Mouse (Mus musculus) lung, embryonic 15.5 days (tissue): Measurements from ENCODE around the gene Bcl6b. TPM values are rescaled to one million over a fixed set of nuclear protein-coding genes. Genes with fewer than 3 reads are reported as not detected.

Experiments used
- ATAC-seq: fragments of 200-750 bp; cut with Nextera tagmentation; 2 replicates; pipeline ENCODE4 v1.8.0; 2017; ENCODE audit warnings: moderate number of reproducible peaks, borderline replicate concordance; ENCODE audit not compliant: low FRiP score, low TSS enrichment; ENCODE audit errors: extremely low read depth
- H3K27ac ChIP-seq: fragments of 300-500 bp; sonication (generic); 2 replicates; pipeline ENCODE4 v1.5.1; 2015; ENCODE audit warnings: moderate library complexity, mild to moderate bottlenecking, inconsistent platforms
- H3K27me3 ChIP-seq: fragments of 300-500 bp; sonication (generic); 2 replicates; pipeline ENCODE4 v1.6.1; 2015; ENCODE audit warnings: inconsistent platforms
- H3K36me3 ChIP-seq: fragments of 300-500 bp; sonication (generic); 2 replicates; pipeline ENCODE4 v1.6.1; 2015; ENCODE audit warnings: inconsistent platforms
- H3K4me1 ChIP-seq: fragments of 300-500 bp; sonication (generic); 2 replicates; pipeline ENCODE4 v1.6.1; 2015; ENCODE audit warnings: inconsistent platforms
- H3K4me2 ChIP-seq: fragments of 300-500 bp; sonication (generic); 2 replicates; pipeline ENCODE4 v1.6.1; 2015; ENCODE audit warnings: inconsistent platforms, mild to moderate bottlenecking, moderate library complexity
- H3K4me3 ChIP-seq: fragments of 300-500 bp; sonication (generic); 2 replicates; pipeline ENCODE4 v1.5.1; 2015; ENCODE audit warnings: mild to moderate bottlenecking, inconsistent platforms
- H3K9ac ChIP-seq: fragments of 300-500 bp; sonication (generic); 2 replicates; pipeline ENCODE4 v1.6.1; 2015; ENCODE audit warnings: inconsistent platforms
- H3K9me3 ChIP-seq: fragments of 300-500 bp; sonication (generic); 2 replicates; pipeline ENCODE4 v1.6.1; 2016; ENCODE audit warnings: inconsistent platforms
- WGBS: fragments of 180-500 bp; shearing (Covaris S2); methylation state at CpG from one replicate; pipeline ENCODE4 v1.1.7; 2015; 5-methylcytosine and 5-hydroxymethylcytosine counted together
- polyA plus RNA-seq: library from polyadenylated mRNA; unstranded; fragments of >200 nt; fragmentation: Nextera tagmentation; extraction: Ambion mirVana; gene quantifications from 2 replicates; pipeline ENCODE4 v1.2.1, GENCODE M21; 2015

Gene Bcl6b
- polyA plus RNA-seq, 1 experiment from 2014 or later, result 33.9 TPM

DNA sequence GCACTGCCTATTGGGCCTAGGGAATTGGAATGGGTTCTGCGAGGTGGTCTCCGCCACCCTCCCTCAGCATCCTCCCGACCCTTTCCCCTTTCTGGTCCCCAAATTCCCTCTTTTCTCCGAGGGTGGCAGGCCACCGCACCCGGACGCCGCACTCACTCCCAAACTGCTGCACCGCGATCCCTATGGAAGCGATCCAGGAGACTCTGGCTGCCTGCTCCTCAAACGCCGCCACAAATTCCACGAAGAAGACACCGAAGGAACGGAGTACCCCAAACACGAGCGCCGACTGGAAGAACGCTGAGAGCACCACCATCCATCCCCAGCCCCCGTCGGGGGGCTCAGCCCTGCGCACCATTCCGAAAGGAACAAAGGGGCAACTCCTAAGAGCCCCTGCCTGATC, 9.3 kb downstream of the Bcl6b start:
- no peaks in the 10 kb centered on the region for H3K9me3 ChIP-seq
- ATAC-seq, result no peak; the same call in 1 of the 2 replicates
- peak overlapping the region; percentile 79 for H3K27ac ChIP-seq
- peak overlapping the region; percentile 54 for H3K9ac ChIP-seq
- peak overlapping the region; percentile 48 for H3K4me3 ChIP-seq
- peak overlapping the region; percentile 96 for H3K4me2 ChIP-seq
- peaks cover 13% of the 10 kb centered on the region; the same call in 1 of the 2 replicates for H3K4me1 ChIP-seq
- H3K27me3 ChIP-seq, result peaks cover 21% of the 10 kb centered on the region
- 3% methylated on average over 24 of the region's 24 CpGs for WGBS
- no peaks in the 10 kb centered on the region for H3K36me3 ChIP-seq

DNA sequence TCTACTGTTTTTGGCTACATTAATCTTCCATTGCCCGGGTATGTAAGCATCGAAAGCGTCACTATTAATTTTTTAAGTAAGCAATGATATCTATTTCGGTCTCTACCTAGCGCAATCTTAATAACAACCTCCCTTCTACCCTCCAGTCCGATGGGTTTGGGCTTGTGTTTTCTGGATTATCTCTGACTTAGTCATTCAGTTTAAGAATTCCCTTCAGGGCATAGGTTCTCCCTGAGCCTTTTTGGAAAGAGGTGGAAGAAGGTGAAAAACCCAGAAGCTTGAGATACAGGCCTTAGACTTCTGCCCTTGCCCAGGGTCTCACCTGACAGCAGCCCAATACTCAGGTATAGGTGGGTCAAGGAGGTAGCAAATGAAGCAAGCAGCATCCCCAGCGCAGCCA, 9.7 kb downstream of the Bcl6b start:
- Histone ChIP-seq H3K9me3 (no peaks in the 10 kb centered on the region), H3K36me3 (no peaks in the 10 kb centered on the region), H3K27me3 (peaks cover 25% of the 10 kb centered on the region), H3K9ac (peak overlapping the region; percentile 54), H3K4me1 (peaks cover 16% of the 10 kb centered on the region), H3K4me2 (peak overlapping the region; percentile 96), H3K4me3 (peak overlapping the region; percentile 48), H3K27ac (no peak overlapping the region)
- WGBS, result 61% methylated on average over 7 of the region's 7 CpGs
- no peak for ATAC-seq

DNA sequence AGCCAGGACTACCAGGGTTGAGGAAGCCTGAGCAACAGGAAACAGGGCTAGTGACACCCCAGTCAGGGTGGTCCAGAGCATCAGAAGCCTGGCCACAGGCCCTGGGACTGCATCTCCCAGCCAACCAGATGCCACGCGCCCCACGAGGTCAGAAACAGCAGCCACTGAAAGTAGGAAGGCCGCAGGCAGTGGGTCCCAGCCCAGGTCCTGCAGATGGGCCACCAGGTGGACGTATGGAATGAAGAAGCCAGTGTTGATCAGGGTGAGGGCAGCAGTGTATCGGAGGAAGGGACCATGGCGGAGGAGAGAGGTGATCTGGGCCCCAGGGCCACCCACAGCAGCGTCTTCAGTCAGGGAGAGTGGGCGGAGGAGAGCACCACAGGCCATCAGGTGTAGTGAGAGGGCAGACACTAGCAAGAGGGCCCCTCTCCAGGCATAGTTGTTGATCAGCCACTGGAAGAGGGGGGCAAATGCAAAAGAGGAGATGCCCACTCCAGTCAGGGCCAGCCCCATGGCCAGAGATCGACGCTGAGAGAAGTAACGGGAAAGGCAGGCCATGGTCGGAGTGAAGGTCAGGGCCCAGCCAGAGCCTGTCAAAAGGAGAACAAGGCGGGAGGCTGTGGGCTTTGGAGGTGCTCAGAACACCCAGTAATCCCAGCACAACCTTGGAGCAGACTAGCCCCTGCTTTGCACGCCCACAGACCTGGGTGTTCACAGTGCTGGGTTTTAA, 10.7 kb downstream of the Bcl6b start:
- peaks cover 35% of the 10 kb centered on the region for H3K27me3 ChIP-seq
- H3K27ac ChIP-seq, result no peak overlapping the region

DNA sequence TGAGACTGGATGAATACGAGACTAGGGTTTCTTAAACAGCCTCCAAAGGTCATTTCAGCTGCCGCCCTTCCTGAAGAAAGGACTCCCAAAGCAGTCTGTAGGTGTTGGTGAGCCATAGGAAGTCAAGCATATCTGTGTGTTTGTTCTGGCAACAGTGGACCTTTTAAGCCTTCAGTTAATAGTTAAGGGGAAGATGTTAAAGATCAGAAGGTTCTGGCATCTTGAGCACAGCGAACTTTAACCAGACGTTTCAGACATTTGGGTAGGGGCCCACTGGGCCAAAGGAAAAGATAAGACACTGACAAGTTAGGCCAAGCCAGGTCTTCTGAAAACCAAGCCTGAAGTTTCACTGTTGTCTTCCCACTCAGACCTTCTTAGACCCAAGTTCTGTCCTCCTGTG, 11.6 kb downstream of the Bcl6b start:
- WGBS, result 67% methylated on average over 4 of the region's 4 CpGs
- H3K4me3 ChIP-seq, result no peak overlapping the region
- no peaks in the 10 kb centered on the region for H3K36me3 ChIP-seq
- H3K4me2 ChIP-seq, result no peak overlapping the region
- no peaks in the 10 kb centered on the region for H3K9me3 ChIP-seq
- H3K27ac ChIP-seq, result no peak overlapping the region
- ATAC-seq, result no peak
- peaks cover 32% of the 10 kb centered on the region for H3K4me1 ChIP-seq
- H3K27me3 ChIP-seq, result peaks cover 44% of the 10 kb centered on the region
- no peak overlapping the region for H3K9ac ChIP-seq

More for the DNA sequence above, 10.7 kb downstream of the Bcl6b start:
- H3K4me1 ChIP-seq, result peaks cover 26% of the 10 kb centered on the region
- no peaks in the 10 kb centered on the region for H3K9me3 ChIP-seq
- H3K4me2 ChIP-seq, result no peak overlapping the region
- 89% methylated on average over 15 of the region's 15 CpGs for WGBS
- no peaks in the 10 kb centered on the region for H3K36me3 ChIP-seq
- no peak for ATAC-seq
- H3K4me3 ChIP-seq, result no peak overlapping the region
- no peak overlapping the region for H3K9ac ChIP-seq

DNA sequence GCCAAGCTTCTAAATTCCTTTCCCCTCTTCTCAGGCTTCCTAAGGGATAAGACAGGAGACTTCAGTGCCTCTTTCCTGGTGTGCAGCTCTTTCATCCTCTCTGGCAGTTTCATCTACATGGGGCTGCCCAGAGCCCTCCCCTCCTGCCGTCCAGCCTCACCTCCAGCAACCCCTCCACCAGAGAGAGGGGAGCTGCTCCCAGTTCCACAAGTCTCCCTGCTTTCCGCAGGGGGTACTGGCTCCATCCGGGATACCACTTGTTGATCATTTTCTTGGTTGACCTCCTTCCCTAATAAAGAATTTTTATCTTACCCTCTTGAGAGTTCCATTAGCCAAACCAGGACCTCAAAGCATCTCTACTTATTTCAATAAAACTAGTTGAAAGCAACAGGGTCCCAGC, 13.5 kb downstream of the Bcl6b start:
- H3K4me3 ChIP-seq, result no peak overlapping the region
- H3K4me1 ChIP-seq, result peaks cover 25% of the 10 kb centered on the region
- WGBS, result 62% methylated on average over 3 of the region's 3 CpGs
- no peak overlapping the region for H3K9ac ChIP-seq
- H3K27me3 ChIP-seq, result peaks cover 49% of the 10 kb centered on the region
- ATAC-seq, result no peak
- no peaks in the 10 kb centered on the region for H3K36me3 ChIP-seq
- no peak overlapping the region for H3K27ac ChIP-seq
- no peak overlapping the region for H3K4me2 ChIP-seq
- H3K9me3 ChIP-seq, result no peaks in the 10 kb centered on the region

DNA sequence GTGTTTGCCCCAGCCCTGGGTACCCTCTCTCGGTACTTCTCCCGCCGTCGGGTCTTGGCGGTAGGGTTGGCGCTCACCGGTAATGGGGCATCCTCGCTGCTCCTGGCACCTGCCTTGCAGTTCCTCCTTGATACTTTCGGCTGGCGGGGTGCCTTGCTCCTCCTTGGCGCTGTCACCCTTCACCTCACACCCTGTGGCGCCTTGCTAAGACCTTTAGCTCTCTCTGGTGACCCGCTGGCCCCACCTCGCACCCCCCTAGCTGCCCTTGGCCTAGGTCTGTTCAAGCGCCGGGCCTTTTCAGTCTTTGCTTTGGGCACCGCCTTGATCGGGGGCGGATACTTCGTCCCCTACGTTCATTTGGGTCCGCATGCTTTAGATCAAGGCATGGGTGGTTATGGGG, 14.3 kb downstream of the Bcl6b start:
- H3K9ac ChIP-seq, result no peak overlapping the region
- H3K4me2 ChIP-seq, result no peak overlapping the region
- no peak for ATAC-seq
- WGBS, result 12% methylated on average over 22 of the region's 22 CpGs
- peaks cover 22% of the 10 kb centered on the region for H3K4me1 ChIP-seq
- H3K36me3 ChIP-seq, result no peaks in the 10 kb centered on the region
- H3K9me3 ChIP-seq, result no peaks in the 10 kb centered on the region
- peaks cover 49% of the 10 kb centered on the region for H3K27me3 ChIP-seq
- H3K27ac ChIP-seq, result no peak overlapping the region
- no peak overlapping the region for H3K4me3 ChIP-seq

DNA sequence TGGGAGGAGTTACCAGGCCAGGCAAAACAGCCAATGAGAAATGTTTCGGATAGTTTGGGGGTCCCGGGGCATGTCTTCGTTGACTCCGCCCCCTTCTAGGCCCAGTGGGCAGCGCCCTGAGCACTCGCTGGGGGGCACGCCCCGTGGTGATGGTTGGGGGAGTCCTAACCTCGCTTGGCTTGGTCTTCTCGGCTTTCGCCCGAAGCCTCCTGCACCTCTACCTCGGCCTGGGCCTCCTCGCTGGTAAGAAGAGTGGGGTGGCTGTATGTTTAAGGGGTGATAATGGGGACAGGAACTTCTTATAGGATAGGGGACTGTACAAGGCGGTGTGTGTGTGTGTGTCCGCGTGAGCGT, 14.8 kb downstream of the Bcl6b start:
- peak overlapping the region; percentile 61 for H3K4me2 ChIP-seq
- H3K36me3 ChIP-seq, result no peaks in the 10 kb centered on the region
- peaks cover 19% of the 10 kb centered on the region for H3K4me1 ChIP-seq
- no peak overlapping the region for H3K27ac ChIP-seq
- H3K4me3 ChIP-seq, result peak overlapping the region; percentile 32; the same call in 1 of the 2 replicates
- H3K27me3 ChIP-seq, result peaks cover 49% of the 10 kb centered on the region
- ATAC-seq, result 0 out of 2 replicates have a peak, but pooled peaks have one; percentile 13
- H3K9me3 ChIP-seq, result no peaks in the 10 kb centered on the region
- 8% methylated on average over 18 of the region's 18 CpGs for WGBS
- H3K9ac ChIP-seq, result no peak overlapping the region

DNA sequence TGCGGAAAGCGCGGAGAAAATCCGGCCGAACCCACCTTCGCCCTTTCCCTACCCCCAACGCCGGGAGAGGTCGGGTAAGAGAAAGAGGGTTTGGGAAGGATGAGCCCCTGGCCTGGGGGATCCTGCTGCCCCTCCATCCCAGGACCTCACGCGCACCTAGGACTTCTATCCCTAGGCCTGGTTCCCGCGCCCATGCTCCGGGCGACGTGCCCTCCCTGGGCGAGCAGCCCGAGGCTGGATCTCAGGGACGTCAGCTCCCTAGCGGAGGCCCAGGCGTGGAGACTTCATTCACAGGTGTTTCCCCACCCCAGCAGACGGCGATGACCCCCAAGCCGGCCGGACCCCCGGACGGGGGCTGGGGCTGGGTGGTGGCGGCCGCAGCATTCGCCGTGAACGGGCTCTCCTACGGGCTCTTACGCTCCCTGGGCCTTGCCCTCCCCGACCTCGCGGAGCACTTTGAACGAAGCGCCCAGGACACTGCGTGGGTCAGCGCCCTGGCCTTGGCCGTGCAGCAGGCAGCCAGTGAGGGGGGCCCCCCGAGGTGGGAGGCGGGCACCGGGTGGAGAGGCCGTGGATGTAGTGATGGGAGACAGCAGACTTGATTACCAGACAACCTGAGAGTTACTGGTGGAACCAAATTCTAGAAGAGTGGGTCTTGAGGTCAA, 15.3 kb downstream of the Bcl6b start:
- Histone ChIP-seq H3K9ac (peak overlapping the region; percentile 35), H3K4me1 (peaks cover 19% of the 10 kb centered on the region), H3K4me3 (peak overlapping the region; percentile 32), H3K4me2 (peak overlapping the region; percentile 61), H3K36me3 (no peaks in the 10 kb centered on the region), H3K27me3 (peaks cover 49% of the 10 kb centered on the region), H3K9me3 (no peaks in the 10 kb centered on the region), H3K27ac (no peak overlapping the region)
- WGBS, result 1% methylated on average over 43 of the region's 46 CpGs
- ATAC-seq, result peak; percentile 44; the same call in 1 of the 2 replicates

DNA sequence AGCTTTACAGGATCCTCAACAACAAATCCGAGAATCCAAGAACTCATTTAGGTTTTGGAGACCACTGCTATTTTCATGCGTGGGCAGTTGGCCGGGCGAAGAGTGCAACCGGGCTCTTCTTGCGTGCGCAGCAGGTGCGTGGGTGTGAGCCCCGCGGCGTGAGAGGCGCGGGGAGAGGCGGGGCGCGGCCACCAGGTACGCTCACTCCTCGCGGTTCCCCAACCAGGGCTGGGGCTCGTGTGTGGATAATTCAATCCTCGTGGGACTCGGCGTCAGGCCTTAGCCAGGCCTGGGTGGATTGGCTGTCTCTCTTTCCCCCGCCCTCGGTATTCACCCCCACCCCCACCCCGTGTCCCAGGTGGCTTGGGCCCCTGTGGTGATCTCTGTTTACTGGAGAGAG, 15.9 kb downstream of the Bcl6b start:
- Histone ChIP-seq H3K9ac (0 out of 2 replicates have a peak overlapping the region, but pooled peaks have one; percentile 35), H3K4me1 (peaks cover 19% of the 10 kb centered on the region), H3K27me3 (peaks cover 49% of the 10 kb centered on the region), H3K27ac (no peak overlapping the region), H3K4me2 (peak overlapping the region; percentile 61), H3K9me3 (no peaks in the 10 kb centered on the region), H3K4me3 (peak overlapping the region; percentile 32; the same call in 1 of the 2 replicates), H3K36me3 (no peaks in the 10 kb centered on the region)
- no peak for ATAC-seq
- WGBS, result 8% methylated on average over 26 of the region's 26 CpGs

DNA sequence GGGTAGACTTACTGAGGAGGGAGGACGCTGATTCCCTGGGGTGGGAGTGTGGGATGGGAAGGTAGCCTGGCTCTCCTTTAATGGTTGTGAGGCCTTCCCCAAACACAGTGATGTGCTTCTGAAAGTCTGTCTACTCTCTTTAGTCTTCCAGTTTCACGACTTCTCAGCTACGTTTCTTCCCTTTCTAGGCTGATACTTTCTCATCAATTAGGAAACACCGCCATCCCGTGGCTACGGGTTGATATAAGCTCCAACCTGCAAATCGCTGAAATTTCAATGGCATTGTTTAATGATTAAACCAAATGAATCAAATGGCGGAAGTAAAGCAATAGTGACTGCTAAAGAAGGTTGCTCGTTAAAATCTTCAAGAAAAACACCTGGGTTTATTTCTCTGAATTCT, 16.7 kb downstream of the Bcl6b start:
- 9% methylated on average over 9 of the region's 9 CpGs for WGBS
- peaks cover 49% of the 10 kb centered on the region for H3K27me3 ChIP-seq
- no peak for ATAC-seq

GRCm38 (mm10) chr11:70212423-70212822, 17.2 kb downstream of the Bcl6b start, which contains the start of gene Slc16a11:
Gene Slc16a11, plus strand, starts transcription at chr11:70212752.
- Histone ChIP-seq H3K9me3 (no peaks in the 10 kb centered on the region), H3K4me3 (no peak within 1 kb of the TSS)
- no peak for ATAC-seq

More for the DNA sequence above, 16.7 kb downstream of the Bcl6b start:
- Histone ChIP-seq H3K9ac (no peak overlapping the region), H3K36me3 (no peaks in the 10 kb centered on the region), H3K4me1 (peaks cover 19% of the 10 kb centered on the region), H3K4me3 (no peak overlapping the region), H3K9me3 (no peaks in the 10 kb centered on the region), H3K27ac (no peak overlapping the region), H3K4me2 (no peak overlapping the region)

GRCm38 (mm10) chr11:70211972-70212371, 17.6 kb downstream of the Bcl6b start:
- Histone ChIP-seq H3K4me1 (peaks cover 19% of the 10 kb centered on the region), H3K36me3 (no peaks in the 10 kb centered on the region), H3K27me3 (peaks cover 45% of the 10 kb centered on the region), H3K4me3 (no peak overlapping the region), H3K4me2 (no peak overlapping the region), H3K9ac (no peak overlapping the region), H3K27ac (no peak overlapping the region), H3K9me3 (no peaks in the 10 kb centered on the region)
- no peak for ATAC-seq
- WGBS, result 68% methylated on average over 6 of the region's 6 CpGs

More at GRCm38 (mm10) chr11:70212423-70212822, 17.2 kb downstream of the Bcl6b start, which contains the start of gene Slc16a11:
- H3K36me3 ChIP-seq, result no peaks in the 10 kb centered on the region
- H3K4me2 ChIP-seq, result peak within 1 kb of the TSS; percentile 61; the same call in 1 of the 2 replicates
- 52% methylated on average over 6 of the region's 6 CpGs for WGBS
- peaks cover 19% of the 10 kb centered on the region for H3K4me1 ChIP-seq
- H3K27me3 ChIP-seq, result peaks cover 49% of the 10 kb centered on the region
- H3K27ac ChIP-seq, result no peak within 1 kb of the TSS
- no peak within 1 kb of the TSS for H3K9ac ChIP-seq
